Mouse (Mus musculus): ENCODE measurements around the gene Klhl21. TPM values are rescaled to one million over a fixed set of nuclear protein-coding genes. Genes with fewer than 3 reads are reported as not detected.
A peak's percentile ranks its signal among the peaks of the same experiment; 100 is the strongest.

Klhl21 gene
- 10 to 100 TPM; 14.6 to 15.1 TPM for total RNA-seq (2021)
- long read RNA-seq, partial matches to known transcripts, result 3 of 8 reads
- long read RNA-seq, other reads (novel, unspliced or antisense), result 2 of 8 reads

GRCm38 (mm10) chr4:152008622-152009075 is at the start of gene Klhl21:
Klhl21 (plus strand) TSS chr4:152008803.
- DNase-seq (ENCODE audit: low spot score in 2 of 2), result peak; percentile 86 to 93

DNA sequence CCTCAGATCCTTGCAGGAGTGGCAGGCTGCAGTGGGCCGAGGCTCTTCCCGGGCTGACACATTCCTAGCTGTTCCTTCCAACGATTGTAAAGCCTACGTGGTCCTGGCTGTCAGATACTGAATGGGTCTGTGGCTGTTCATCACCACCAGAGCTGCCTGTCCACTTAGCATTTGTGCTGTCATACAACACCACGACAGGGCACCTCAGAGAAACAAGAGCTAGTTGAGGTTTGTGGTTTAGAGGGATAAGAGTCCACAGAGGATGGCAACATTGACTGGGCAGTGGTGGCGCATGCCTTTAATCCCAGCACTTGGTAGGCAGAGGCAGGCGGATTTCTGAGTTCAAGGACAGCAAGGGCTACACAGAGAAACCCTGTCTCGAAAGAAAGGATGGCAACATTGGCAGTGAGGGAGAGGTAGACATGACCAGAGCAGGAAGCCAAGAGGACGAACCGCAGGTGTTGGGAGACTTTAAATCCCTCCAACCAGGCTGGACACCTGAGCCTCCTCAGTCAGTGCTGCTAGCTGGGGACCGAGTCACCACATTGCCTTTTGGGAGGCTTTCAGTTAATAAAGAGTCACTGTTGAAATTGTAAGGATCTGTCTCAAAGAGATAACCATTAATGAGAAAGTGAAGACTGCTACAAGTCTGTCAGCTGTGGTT is 48.6 kb upstream of the Klhl21 start:
- no peak for DNase-seq (ENCODE audit: low spot score in 2 of 2)

- no peak for DNase-seq (ENCODE audit: low spot score in 2 of 2)
Observed at GRCm38 (mm10) chr4:151960513-151960854, 48.1 kb upstream of the Klhl21 start.

DNA sequence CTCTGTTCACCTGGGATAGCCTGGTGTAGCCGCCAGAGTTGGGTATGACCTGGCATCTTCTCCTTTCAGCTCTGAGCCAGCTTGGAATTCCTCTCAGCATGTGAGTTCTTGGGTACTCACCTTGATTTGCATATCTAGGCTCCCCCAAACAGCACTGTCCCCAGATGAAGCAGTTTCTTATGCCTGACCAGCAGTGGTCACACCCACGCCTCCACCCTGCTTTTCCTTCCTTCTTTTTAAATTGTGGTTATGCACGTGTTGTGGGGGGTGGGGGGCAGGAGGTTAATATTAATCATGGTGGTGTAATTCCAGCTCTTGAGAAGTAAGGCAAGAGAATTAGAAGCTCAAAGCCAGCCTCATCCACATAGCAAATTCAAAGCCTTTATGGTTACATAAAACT is 45.8 kb upstream of the Klhl21 start:
- DNase-seq (ENCODE audit: low spot score in 2 of 2), result no peak

GRCm38 (mm10) chr4:151968204-151968921 is 40.2 kb upstream of the Klhl21 start:
- DNase-seq (ENCODE audit: low spot score in 2 of 2), result no peak

GRCm38 (mm10) chr4:151972221-151972967 is 36.2 kb upstream of the Klhl21 start:
- peak in 1 of 2 experiments; percentile 58 for DNase-seq (ENCODE audit: low spot score in 2 of 2)

DNA sequence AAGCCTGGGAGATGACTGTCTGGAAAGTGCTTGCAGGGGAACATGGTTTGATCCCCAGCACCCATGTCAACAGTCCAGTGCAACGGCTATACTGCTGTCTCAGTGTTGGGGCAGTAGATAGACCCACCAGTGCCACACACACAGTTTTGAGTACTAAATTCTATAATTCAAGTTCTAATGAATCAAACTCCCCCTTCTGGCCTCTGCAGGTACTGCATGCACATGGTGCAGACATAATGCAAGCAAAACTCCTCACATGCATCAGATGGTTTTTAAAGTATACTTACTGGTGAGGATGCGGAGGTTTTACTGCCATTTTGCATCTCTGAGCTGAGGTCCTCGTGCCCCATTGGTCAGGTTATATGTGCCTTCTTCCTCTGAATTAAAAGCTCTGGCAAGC is 33.2 kb upstream of the Klhl21 start:
- DNase-seq (ENCODE audit: low spot score in 2 of 2), result peak in 1 of 2 experiments; percentile 62

DNA sequence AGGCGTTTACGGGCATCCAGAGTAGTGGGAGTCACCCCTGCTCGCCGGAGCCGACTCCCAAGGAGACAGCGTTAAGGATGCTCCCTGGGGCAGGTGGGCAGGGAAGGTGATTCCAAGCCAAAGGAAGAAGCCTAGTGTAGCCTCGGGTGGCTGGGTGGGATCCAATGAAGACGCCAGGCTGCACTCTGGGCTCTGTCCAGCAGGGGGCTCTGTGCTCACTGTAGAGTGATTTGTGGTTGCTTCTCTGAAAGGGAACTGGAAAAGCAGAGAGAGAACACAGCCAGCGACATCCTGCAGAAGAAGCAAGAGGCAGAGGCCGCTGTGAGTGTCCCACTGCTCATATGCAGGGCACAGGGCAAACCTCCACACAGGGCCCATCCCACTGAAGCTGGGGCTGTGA is 30.9 kb upstream of the Klhl21 start:
- peak; percentile 95 to 97 for DNase-seq (ENCODE audit: low spot score in 2 of 2)

DNA sequence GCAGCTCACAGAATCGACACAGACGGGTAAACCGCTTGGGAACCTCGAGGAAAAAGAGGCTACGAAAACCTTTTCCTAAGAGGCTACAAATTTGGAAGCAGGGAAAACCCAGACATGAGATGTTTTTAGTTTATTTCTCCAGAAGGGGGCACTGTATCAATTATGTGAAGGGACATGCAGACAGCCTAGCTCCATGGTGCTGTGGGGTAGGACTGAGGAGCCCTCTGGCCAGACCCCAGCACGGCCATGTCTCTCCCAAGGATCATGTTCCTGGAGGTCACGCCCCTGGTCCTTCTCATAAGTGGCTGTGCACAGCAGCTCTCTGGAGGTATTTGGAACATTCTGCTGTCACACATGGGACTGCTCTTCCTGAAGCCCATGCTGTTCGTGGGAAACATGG is 27.9 kb upstream of the Klhl21 start:
- DNase-seq (ENCODE audit: low spot score in 2 of 2), result no peak

- peak; percentile 88 to 90 for DNase-seq (ENCODE audit: low spot score in 2 of 2)
Observed at GRCm38 (mm10) chr4:151981363-151981762, 27.2 kb upstream of the Klhl21 start.

GRCm38 (mm10) chr4:151983043-151983442 is 25.6 kb upstream of the Klhl21 start:
- no peak for DNase-seq (ENCODE audit: low spot score in 2 of 2)

- DNase-seq (ENCODE audit: low spot score in 2 of 2), result no peak
Observed at GRCm38 (mm10) chr4:151983560-151983959, 25.0 kb upstream of the Klhl21 start.

- DNase-seq (ENCODE audit: low spot score in 2 of 2), result no peak
Observed at GRCm38 (mm10) chr4:151985886-151986285, 22.7 kb upstream of the Klhl21 start.

DNA sequence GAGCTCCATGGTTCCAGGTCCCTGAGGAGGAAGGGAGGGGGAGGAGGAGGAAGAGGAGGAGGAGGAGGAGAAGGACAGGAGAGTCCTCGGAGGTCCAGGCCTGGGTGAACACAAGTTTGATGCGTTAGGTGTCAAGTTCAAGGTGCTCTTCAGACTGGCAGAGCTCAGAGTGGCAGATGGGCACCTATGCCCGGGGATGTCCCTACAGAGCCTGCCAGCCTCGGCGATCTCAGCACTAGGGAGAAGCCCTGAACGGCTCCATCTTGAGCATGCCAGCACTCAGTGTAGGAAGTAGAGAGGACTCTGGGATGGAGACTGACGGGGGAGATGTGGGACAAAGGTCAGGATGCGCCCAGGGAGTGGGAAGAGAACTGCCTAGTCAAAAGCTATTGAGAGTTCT is 22.0 kb upstream of the Klhl21 start:
- DNase-seq (ENCODE audit: low spot score in 2 of 2), result no peak

DNA sequence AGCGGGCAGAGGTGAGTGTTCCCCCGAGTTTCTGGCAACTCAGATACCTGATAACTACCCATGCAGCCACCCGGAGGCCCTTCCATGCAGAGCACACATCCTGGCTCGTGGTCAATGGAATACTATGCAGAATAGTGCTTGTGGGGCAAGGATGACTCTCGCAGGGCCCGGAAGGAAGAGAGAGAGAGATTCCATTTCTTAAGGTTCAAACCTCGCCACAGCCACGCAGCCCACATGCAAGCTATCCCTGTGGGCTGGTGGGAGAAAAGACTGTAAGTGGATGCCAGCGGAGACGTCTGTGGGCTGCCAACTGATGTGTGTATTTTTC is 20.6 kb upstream of the Klhl21 start:
- no peak for DNase-seq (ENCODE audit: low spot score in 2 of 2)

DNA sequence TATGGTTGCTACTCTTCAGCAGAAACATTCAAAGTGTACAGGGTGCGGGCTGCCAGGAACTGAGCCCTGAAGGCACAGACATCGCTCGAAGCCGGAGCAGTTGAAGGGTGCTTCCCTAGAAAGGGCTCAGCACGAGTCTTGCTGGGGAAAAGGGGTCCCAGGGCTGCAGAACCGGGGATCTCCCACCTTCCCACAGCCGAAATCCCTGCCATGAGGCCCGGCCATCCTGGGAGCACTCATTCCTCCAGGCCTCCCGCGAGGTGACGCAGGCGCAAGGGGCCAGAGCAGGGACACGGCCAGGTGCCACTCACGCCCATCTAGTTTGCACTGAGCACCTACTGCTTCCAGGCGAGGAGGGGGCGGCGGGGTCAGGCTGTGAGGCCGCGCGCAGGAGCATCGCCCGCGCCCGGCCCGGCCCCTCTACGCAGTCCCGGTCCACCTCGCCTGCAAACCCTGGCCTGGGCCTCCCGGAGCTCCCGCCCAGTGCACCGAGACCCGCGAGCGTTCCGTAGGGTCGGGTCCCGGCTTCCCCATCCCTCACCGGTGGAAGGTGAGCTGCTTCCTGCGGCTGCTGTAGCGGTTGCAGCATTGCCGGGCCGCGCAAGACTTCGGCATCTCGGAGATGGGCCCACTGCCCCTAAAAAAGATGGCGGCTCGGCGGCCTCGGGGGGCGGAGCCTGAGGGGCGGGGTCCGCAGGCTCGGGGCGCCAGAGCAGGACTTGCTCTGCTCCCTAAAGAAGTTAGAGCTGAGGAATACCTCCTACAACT is 20.1 kb upstream of the Klhl21 start, which contains the start of gene Thap3:
TSS of gene Thap3 (minus strand) at position 656 of the 768 bp plus-strand sequence.
- peak; percentile 80 to 88 for DNase-seq (ENCODE audit: low spot score in 2 of 2)

GRCm38 (mm10) chr4:151989110-151989488 is 19.5 kb upstream of the Klhl21 start:
- DNase-seq (ENCODE audit: low spot score in 2 of 2), result no peak

DNA sequence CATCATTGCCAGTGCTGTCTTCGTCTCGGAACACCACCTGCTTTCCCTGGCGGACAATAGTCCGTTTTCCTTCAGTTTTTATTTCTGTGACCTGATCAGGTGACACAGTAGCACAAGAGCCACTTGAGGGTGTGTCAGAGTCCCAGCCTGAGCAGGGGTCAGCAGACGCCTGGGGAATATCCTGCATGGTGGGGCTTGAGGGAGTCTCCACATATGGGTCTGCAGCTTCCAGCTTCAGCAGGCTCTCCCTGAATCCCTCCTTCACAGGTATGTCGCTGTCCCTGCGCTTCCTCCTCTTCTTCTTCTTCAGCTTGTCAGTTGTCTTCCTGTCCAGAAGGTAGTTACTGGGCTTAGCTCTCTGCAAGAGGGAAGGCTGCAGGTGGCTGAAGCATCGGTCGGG is 16.5 kb upstream of the Klhl21 start:
- no peak for DNase-seq (ENCODE audit: low spot score in 2 of 2)

GRCm38 (mm10) chr4:151993035-151993434 is 15.6 kb upstream of the Klhl21 start:
- no peak for DNase-seq (ENCODE audit: low spot score in 2 of 2)

GRCm38 (mm10) chr4:151994228-151995171 is 14.1 kb upstream of the Klhl21 start:
- peak in 1 of 2 experiments; percentile 50 for DNase-seq (ENCODE audit: low spot score in 2 of 2)

Measured in layer of hippocampus, postnatal 10 days (tissue).